Mouse (Mus musculus): ENCODE results near the gene Foxd4.

Gene Foxd4

GRCm38 (mm10) chr19:24873873-24874272, 27.1 kb downstream of the Foxd4 start:
- no peak for DNase-seq

- peak; percentile 56 to 64 for DNase-seq
These were observed 29.9 kb downstream of the Foxd4 start for GRCm38 (mm10) chr19:24871037-24871635.

- no peak for DNase-seq
These were observed 35.6 kb downstream of the Foxd4 start for GRCm38 (mm10) chr19:24865436-24865835.

- no peak for DNase-seq
These were observed 39.2 kb downstream of the Foxd4 start, which contains the start of gene Pgm5 for GRCm38 (mm10) chr19:24861612-24862451. TSS of gene Pgm5 (minus strand) at chr19:24861855.

GRCm38 (mm10) chr19:24861276-24861611, 39.8 kb downstream of the Foxd4 start:
- DNase-seq: no peak

GRCm38 (mm10) chr19:24851456-24852315, 49.3 kb downstream of the Foxd4 start:
- DNase-seq: no peak

Data from cerebellum, postnatal 36 days (tissue).